Mouse (Mus musculus) heart, adult 2 months (tissue): ENCODE results near the gene Gm20388. TPM values are rescaled to one million over a fixed set of nuclear protein-coding genes. Genes with fewer than 3 reads are reported as not detected.
A peak's percentile ranks its signal among the peaks of the same experiment; 100 is the strongest.

Source experiments
- DNase-seq, 2 experiments: peaks; one replicate each; pipeline ENCODE4 v3.0.0; 2021
- H3K27ac ChIP-seq: fragments of 200-600 bp; 2 replicates; pipeline ENCODE4 v1.8.1; 2022
- H3K27me3 ChIP-seq: fragments of 200-500 bp; 2 replicates; pipeline ENCODE4 v1.6.1; 2012; ENCODE audit warnings: mild to moderate bottlenecking, low read length, inconsistent platforms, mixed read lengths; ENCODE audit not compliant: control insufficient read depth, insufficient read depth
- H3K36me3 ChIP-seq: fragments of 200-500 bp; 2 replicates; pipeline ENCODE4 v1.6.1; 2012; ENCODE audit warnings: low read length, inconsistent platforms; ENCODE audit not compliant: control insufficient read depth, insufficient read depth
- H3K4me1 ChIP-seq: fragments of 200-500 bp; 2 replicates; pipeline ENCODE4 v1.6.1; 2011; ENCODE audit warnings: low read length; ENCODE audit not compliant: control insufficient read depth, insufficient read depth
- H3K4me3 ChIP-seq: fragments of 200-600 bp; 2 replicates; pipeline ENCODE4 v1.8.1; 2022
- H3K79me2 ChIP-seq: fragments of 200-500 bp; replicated peaks from 2 replicates; pipeline ENCODE4 v1.6.1; 2012; ENCODE audit warnings: mild to moderate bottlenecking, inconsistent platforms, low read length, moderate library complexity, mixed read lengths; ENCODE audit not compliant: control insufficient read depth, insufficient read depth
- H3K9ac ChIP-seq: fragments of 200-500 bp; 2 replicates; pipeline ENCODE4 v1.6.1; 2012; ENCODE audit warnings: low read depth, mild to moderate bottlenecking, control low read depth, inconsistent platforms, low read length, mixed read lengths
- CTCF ChIP-seq: fragments of 200-600 bp; IDR thresholded peaks from 2 replicates; pipeline ENCODE4 v1.8.1; 2022; ENCODE audit warnings: antibody characterized with exemption, mild to moderate bottlenecking, moderate library complexity
- EP300 ChIP-seq: fragments of 200-500 bp; IDR thresholded peaks from 2 replicates; pipeline ENCODE4 v1.6.1; 2011; ENCODE audit warnings: low read depth, low read length, control low read depth; ENCODE audit not compliant: insufficient read depth
- POLR2A ChIP-seq: fragments of 200-500 bp; IDR thresholded peaks from 2 replicates; pipeline ENCODE4 v1.6.1; 2011; ENCODE audit warnings: mild to moderate bottlenecking, low read depth, low read length, control low read depth; ENCODE audit not compliant: insufficient read depth
- WGBS: fragments of 180-500 bp; shearing (Covaris S2); methylation state at CpG from one replicate; pipeline ENCODE4 v1.1.7; 2018; 5-methylcytosine and 5-hydroxymethylcytosine counted together
- intact Hi-C: fragments of 180-260 bp; cut with DNase I; formaldehyde crosslinking; loops from one replicate; pipeline ENCODE4 v1.15.1; 2025
- polyA plus RNA-seq: library from polyadenylated mRNA; depleted of rRNA; stranded (reverse); fragments of >200 nt; gene quantifications from 2 replicates; pipeline ENCODE4 v1.2.3, GENCODE M21; 2012
- total RNA-seq, 2 experiments: library from RNA; stranded (reverse); gene quantifications; 2 replicates each; pipeline ENCODE4 v1.2.3; 2021

Gm20388 gene
- total and polyA plus RNA-seq, 3 experiments = 1.8 to 32.3 TPM; not detected in 1

DNA sequence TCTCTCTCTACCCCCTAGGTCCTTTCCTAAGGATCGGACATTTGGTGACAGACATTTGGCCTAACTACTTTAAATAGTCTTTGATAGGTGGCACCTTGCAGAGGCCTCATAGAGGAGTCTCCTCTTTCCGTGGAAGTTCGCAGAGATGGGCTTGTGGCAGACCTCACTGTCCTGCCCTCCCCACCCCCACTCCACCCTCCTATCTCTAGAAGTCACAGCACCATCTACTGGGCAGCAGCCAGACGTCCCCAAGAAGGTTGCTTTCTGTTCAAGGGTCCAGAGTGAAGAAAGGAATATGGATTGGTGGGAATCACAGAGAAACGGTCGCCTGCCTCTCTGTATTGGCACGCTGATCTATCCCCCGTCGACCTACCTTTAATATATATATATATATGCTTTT, 1482.5 kb downstream of the Gm20388 start:
- Histone ChIP-seq H3K4me1 (no peaks in the 10 kb centered on the region), H3K36me3 (no peaks in the 10 kb centered on the region), H3K79me2 (no peaks in the 10 kb centered on the region), H3K27ac (no peak overlapping the region), H3K4me3 (no peak overlapping the region), H3K27me3 (no peaks in the 10 kb centered on the region), H3K9ac (no peak overlapping the region)
- TF ChIP-seq POLR2A (no peak), EP300 (peak; percentile 76), CTCF (peak; percentile 71)
- intact Hi-C loops = loop anchor here (1.0 to 5.0 kb wide), 2 partner anchors 151 to 280 kb away; no protein-coding TSS in a partner anchor
- DNase-seq = peak in 1 of 2 experiments; percentile 30
- 10% methylated on average over 9 of the region's 9 CpGs for WGBS

DNA sequence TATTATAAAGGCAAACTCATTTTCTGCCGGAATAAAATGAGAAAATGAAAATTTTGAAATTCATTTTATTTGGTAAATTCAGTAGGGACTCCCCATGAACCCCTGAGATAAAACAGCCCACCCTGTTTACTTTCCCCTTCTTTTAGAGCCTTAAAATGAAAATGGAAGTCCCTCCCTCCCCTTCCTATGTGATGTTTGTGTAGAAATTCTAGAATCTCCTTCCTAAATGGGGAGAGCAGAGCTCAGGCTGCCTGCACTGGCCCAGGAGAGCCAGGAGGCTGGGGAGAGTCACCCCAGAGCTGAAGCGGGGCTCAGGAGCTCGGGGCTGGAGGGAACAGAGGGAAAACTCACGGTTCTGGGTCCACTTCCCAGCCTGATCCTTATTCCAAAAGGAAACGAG, 1484.0 kb downstream of the Gm20388 start:
- H3K9ac ChIP-seq = no peak overlapping the region
- no peaks in the 10 kb centered on the region for H3K27me3 ChIP-seq
- DNase-seq = no peak
- no peak overlapping the region for H3K4me3 ChIP-seq
- TF ChIP-seq POLR2A = no peak
- WGBS = 49% methylated on average over 5 of the region's 5 CpGs
- no peaks in the 10 kb centered on the region for H3K4me1 ChIP-seq
- no peaks in the 10 kb centered on the region for H3K79me2 ChIP-seq
- no peak overlapping the region for H3K27ac ChIP-seq
- intact Hi-C loops = loop anchor here (2.0 to 5.0 kb wide), 2 partner anchors 118 to 152 kb away; no protein-coding TSS in a partner anchor
- no peaks in the 10 kb centered on the region for H3K36me3 ChIP-seq

DNA sequence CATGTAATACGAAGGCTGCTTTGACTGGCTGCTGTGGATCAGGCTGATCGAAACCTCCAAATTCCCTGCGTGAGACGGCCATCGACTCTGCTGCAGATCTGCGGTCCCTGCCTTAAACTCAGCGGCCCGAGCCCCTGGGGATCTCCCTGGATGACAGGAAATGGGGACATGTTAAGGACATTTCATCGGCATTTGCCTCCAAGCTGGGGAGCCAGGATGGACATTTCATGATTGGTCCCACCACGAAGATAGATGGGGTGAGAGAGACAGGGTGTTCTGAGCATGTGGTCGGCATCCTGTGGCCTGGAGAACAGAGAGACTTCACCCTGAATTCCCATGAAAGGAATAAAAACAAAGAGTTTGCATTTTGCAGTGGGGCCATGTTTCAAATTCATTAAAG, 1484.7 kb downstream of the Gm20388 start:
- no peaks in the 10 kb centered on the region for H3K36me3 ChIP-seq
- H3K9ac ChIP-seq = no peak overlapping the region
- 39% methylated on average over 11 of the region's 11 CpGs for WGBS
- H3K4me1 ChIP-seq = no peaks in the 10 kb centered on the region
- TF ChIP-seq POLR2A = no peak
- no peak for TF ChIP-seq CTCF
- no peak for TF ChIP-seq EP300
- intact Hi-C loops = loop anchor here (2.0 kb wide), 1 partner anchor 117 kb away; no protein-coding TSS in a partner anchor
- no peaks in the 10 kb centered on the region for H3K79me2 ChIP-seq
- H3K27me3 ChIP-seq = no peaks in the 10 kb centered on the region
- H3K4me3 ChIP-seq = no peak overlapping the region
- no peak overlapping the region for H3K27ac ChIP-seq
- no peak for DNase-seq

GRCm38 (mm10) chr8:121396151-121396550, 1485.5 kb downstream of the Gm20388 start:
- 80% methylated on average over 11 of the region's 11 CpGs for WGBS
- intact Hi-C loops = no loop called here

GRCm38 (mm10) chr8:121397201-121397698, 1486.6 kb downstream of the Gm20388 start:
- 85% methylated on average over 10 of the region's 10 CpGs for WGBS
- TF ChIP-seq POLR2A (no peak), EP300 (no peak), CTCF (no peak)
- Histone ChIP-seq H3K36me3 (no peaks in the 10 kb centered on the region), H3K27me3 (no peaks in the 10 kb centered on the region), H3K4me3 (no peak overlapping the region), H3K9ac (no peak overlapping the region), H3K4me1 (no peaks in the 10 kb centered on the region), H3K79me2 (no peaks in the 10 kb centered on the region), H3K27ac (no peak overlapping the region)
- DNase-seq = no peak
- intact Hi-C loops = no loop called here

More at GRCm38 (mm10) chr8:121396151-121396550, 1485.5 kb downstream of the Gm20388 start:
- Histone ChIP-seq H3K9ac (no peak overlapping the region), H3K27me3 (no peaks in the 10 kb centered on the region), H3K27ac (no peak overlapping the region), H3K4me1 (no peaks in the 10 kb centered on the region), H3K79me2 (no peaks in the 10 kb centered on the region), H3K4me3 (no peak overlapping the region), H3K36me3 (no peaks in the 10 kb centered on the region)
- DNase-seq = no peak
- no peak for TF ChIP-seq EP300
- TF ChIP-seq POLR2A = no peak
- TF ChIP-seq CTCF = no peak

GRCm38 (mm10) chr8:121398081-121398480, 1487.4 kb downstream of the Gm20388 start:
- TF ChIP-seq POLR2A (no peak), EP300 (no peak), CTCF (no peak)
- H3K36me3 ChIP-seq = no peaks in the 10 kb centered on the region
- H3K27ac ChIP-seq = no peak overlapping the region
- 84% methylated on average over 6 of the region's 6 CpGs for WGBS
- DNase-seq = no peak
- no peaks in the 10 kb centered on the region for H3K79me2 ChIP-seq
- no peak overlapping the region for H3K4me3 ChIP-seq
- H3K4me1 ChIP-seq = no peaks in the 10 kb centered on the region
- H3K9ac ChIP-seq = no peak overlapping the region
- H3K27me3 ChIP-seq = no peaks in the 10 kb centered on the region
- intact Hi-C loops = no loop called here
